Mouse (Mus musculus): Measurements from ENCODE around the gene Rassf3. TPM values are rescaled to one million over a fixed set of nuclear protein-coding genes. Genes with fewer than 3 reads are reported as not detected.

Rassf3 gene
- polyA plus RNA-seq, 1 experiment from 2014 or later, result 16.4 TPM

DNA sequence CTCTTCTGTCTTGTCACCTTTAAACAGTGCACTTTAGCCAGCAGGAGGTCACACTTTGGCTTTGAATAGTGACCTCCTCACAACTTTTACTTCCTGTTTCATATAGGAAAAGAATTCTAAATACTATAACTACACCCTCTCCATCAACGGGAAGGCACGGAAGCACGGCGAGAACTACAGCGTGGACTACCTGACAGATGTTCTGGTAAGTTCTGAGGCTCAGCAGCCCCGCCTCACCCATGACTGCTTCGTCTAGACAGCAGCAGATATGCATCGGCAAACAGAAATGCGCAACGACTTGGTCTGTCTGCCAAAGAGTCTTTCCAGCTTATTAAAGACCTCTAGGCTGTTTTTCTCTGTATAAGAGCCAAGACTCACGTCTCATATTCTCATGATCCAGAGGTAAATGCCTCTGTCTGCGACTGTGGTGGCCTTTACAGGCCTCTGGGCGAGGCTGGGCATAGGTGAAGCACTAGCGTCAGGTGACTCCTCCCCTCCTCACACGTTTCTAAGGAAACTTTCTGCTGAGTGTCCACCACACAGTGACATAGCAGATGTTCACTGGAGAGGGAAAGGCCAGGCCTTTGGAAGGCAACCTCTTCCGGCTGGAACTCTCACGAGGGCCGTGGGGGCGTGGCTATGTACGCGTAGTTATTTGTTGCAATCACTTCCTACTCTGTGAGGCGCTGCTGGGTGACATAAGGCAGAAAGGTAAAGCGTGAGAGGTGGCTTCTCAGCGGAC is 99.4 kb downstream of the Rassf3 start:
- Histone ChIP-seq H3K36me3 (replicated peaks; ENCODE audit: insufficient read depth, low read length) (peaks cover 62% of the 10 kb centered on the region), H3K27ac (ENCODE audit: low read depth) (0 out of 2 replicates have a peak overlapping the region, but pooled peaks have one; percentile 2), H3K9ac (replicated peaks) (no peak overlapping the region), H3K9me3 (ENCODE audit: low read length) (no peaks in the 10 kb centered on the region), H3K4me2 (ENCODE audit: low read depth, low read length) (no peak overlapping the region), H3K4me1 (ENCODE audit: insufficient read depth) (peaks cover 17% of the 10 kb centered on the region; the same call in 1 of the 2 replicates), H3K4me3 (ENCODE audit: low read depth, low read length) (no peak overlapping the region), H3K27me3 (ENCODE audit: insufficient read depth, low read length) (no peaks in the 10 kb centered on the region)
- DNase-seq (peak; percentile 44), ATAC-seq (no peak)
- no peak for TF ChIP-seq EP300 (IDR thresholded peaks at IDR 0.05; ENCODE audit: low read depth)
- TF ChIP-seq CTCF (IDR thresholded peaks at IDR 0.05; ENCODE audit: low read depth), result no peak
- WGBS (ENCODE audit: insufficient replicate concordance), result 76% methylated on average over 24 of the region's 24 CpGs

DNA sequence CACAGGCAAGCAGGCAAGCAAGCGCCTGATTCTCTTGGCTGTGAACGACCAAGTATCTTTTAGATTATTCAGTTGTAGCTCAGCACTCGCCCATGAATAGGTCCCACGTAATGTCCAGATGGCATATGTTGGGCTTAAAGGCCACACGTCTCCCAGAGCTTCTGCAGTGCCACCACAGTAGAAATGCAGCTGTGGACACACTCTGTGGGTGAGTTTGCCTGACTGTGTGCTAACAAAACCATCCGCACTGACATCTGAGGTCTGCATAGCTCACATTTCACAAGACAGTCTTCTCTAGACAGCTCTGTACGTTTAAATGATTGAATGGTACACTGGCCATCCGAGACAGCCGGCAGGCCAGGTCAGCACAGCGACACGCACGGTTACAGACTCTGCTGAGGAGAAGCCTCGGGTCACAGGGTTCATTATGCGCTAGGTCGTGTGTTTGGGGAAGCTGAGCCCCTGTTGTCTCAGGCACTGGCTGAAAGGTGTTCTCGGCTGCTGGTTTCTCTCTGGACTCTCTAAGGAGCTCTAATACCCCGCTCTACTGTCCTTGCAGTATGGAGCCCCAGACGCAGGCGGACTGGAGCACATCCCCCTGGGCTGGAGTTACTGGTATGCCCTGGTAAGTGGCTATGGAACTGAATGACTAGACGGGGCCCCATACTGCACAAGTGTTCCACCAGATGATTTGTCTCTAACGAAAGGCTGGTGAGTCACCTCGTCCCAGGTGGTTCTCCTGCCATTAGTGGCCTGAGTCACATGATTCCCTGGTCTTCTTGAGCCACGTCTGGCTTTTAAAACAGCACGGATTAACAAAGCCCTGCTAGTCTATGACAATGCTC is 100.3 kb downstream of the Rassf3 start:
- Histone ChIP-seq H3K27ac (ENCODE audit: low read depth) (peak overlapping the region; percentile 45; the same call in 1 of the 2 replicates), H3K9ac (replicated peaks) (no peak overlapping the region), H3K4me2 (ENCODE audit: low read depth, low read length) (no peak overlapping the region), H3K4me1 (ENCODE audit: insufficient read depth) (peaks cover 17% of the 10 kb centered on the region; the same call in 1 of the 2 replicates), H3K4me3 (ENCODE audit: low read depth, low read length) (no peak overlapping the region), H3K9me3 (ENCODE audit: low read length) (no peaks in the 10 kb centered on the region), H3K36me3 (replicated peaks; ENCODE audit: insufficient read depth, low read length) (peaks cover 60% of the 10 kb centered on the region), H3K27me3 (ENCODE audit: insufficient read depth, low read length) (no peaks in the 10 kb centered on the region)
- 77% methylated on average over 24 of the region's 24 CpGs for WGBS (ENCODE audit: insufficient replicate concordance)
- ATAC-seq, result no peak
- no peak for DNase-seq
- TF ChIP-seq EP300 (IDR thresholded peaks at IDR 0.05; ENCODE audit: low read depth) (no peak), CTCF (IDR thresholded peaks at IDR 0.05; ENCODE audit: low read depth) (no peak)

DNA sequence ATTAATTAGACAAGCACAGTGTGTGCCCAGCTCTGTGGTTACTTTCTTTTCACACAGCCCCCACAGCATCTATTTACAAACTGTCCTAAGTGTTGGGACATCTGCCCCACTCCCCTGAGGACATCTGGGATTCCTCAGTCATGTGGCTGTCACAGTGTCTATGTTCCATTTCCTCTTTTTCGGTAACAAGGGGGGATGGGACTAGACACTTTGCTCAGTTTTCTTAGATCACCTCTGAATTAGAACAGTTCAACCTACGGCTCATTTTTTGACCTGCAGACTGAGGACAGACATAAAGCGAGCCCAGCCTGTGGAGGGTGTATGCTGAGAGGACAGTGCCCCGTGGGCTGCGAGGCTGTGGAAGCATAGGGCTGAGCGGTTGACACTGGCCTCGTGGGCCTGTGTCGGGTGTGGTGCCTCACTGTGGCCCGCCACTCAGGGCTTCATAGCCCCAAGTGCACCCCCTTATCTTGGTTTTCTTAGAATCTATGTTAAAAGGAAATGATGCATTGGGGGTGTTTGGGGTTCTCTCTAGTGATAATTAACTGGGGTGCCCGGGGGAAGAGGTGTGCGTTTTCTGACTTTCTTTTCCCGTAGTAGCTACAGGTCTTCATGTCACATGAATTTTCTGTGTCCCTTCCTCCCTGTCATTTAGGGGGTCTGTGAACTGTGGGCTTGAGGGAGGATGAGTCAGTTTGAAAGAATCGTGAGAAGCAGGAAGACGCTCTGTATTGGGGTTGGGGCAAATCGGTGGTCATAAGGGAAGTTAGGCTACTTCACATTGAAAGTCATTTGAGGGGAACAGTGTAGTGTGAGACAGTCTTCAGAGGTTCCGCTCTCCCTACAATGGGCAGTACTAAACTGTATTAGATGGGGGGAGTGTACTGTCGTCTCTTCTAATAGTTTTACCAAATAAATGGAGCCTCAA is 101.2 kb downstream of the Rassf3 start:
- peak; percentile 69 for ATAC-seq
- Histone ChIP-seq H3K4me2 (ENCODE audit: low read depth, low read length) (peak overlapping the region; percentile 36), H3K27ac (ENCODE audit: low read depth) (peak overlapping the region; percentile 73), H3K9me3 (ENCODE audit: low read length) (no peaks in the 10 kb centered on the region), H3K4me3 (ENCODE audit: low read depth, low read length) (no peak overlapping the region), H3K9ac (replicated peaks) (0 out of 2 replicates have a peak overlapping the region, but pooled peaks have one; percentile 8), H3K4me1 (ENCODE audit: insufficient read depth) (peaks cover 17% of the 10 kb centered on the region), H3K36me3 (replicated peaks; ENCODE audit: insufficient read depth, low read length) (peaks cover 56% of the 10 kb centered on the region), H3K27me3 (ENCODE audit: insufficient read depth, low read length) (no peaks in the 10 kb centered on the region)
- WGBS (ENCODE audit: insufficient replicate concordance), result 40% methylated on average over 17 of the region's 17 CpGs
- DNase-seq, result peak; percentile 42
- TF ChIP-seq CTCF (IDR thresholded peaks at IDR 0.05; ENCODE audit: low read depth) (no peak), EP300 (IDR thresholded peaks at IDR 0.05; ENCODE audit: low read depth) (peak; percentile 23; the same call in 1 of the 2 replicates)

DNA sequence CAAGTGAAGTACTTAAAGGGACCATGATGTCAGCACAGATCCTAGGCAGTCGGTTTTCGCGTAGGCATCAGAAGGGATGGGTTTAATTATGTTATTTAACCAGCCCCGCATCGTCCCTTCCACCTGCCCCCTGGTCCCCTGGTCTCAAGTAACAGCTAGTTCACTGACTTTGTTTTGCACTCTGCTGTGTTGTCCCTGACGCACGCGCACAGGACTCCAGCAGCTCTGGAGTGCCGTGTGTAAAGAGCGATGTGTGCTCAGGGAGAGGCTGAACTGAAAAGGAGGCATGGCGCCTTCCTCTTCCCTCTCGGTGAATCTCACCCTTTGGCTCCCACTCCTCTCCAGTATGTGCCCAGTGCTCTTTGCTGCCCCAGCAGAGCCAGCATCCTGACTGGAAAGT is 102.1 kb downstream of the Rassf3 start:
- H3K4me1 ChIP-seq (ENCODE audit: insufficient read depth), result peaks cover 20% of the 10 kb centered on the region
- 86% methylated on average over 12 of the region's 12 CpGs for WGBS (ENCODE audit: insufficient replicate concordance)
- no peak for TF ChIP-seq EP300 (IDR thresholded peaks at IDR 0.05; ENCODE audit: low read depth)
- no peak for TF ChIP-seq CTCF (IDR thresholded peaks at IDR 0.05; ENCODE audit: low read depth)
- H3K9ac ChIP-seq (replicated peaks), result no peak overlapping the region
- ATAC-seq (no peak), DNase-seq (no peak)
- no peaks in the 10 kb centered on the region for H3K27me3 ChIP-seq (ENCODE audit: insufficient read depth, low read length)
- H3K36me3 ChIP-seq (replicated peaks; ENCODE audit: insufficient read depth, low read length), result peaks cover 51% of the 10 kb centered on the region
- H3K4me2 ChIP-seq (ENCODE audit: low read depth, low read length), result no peak overlapping the region
- H3K9me3 ChIP-seq (ENCODE audit: low read length), result no peaks in the 10 kb centered on the region
- no peak overlapping the region for H3K4me3 ChIP-seq (ENCODE audit: low read depth, low read length)
- peak overlapping the region; percentile 63 for H3K27ac ChIP-seq (ENCODE audit: low read depth)

DNA sequence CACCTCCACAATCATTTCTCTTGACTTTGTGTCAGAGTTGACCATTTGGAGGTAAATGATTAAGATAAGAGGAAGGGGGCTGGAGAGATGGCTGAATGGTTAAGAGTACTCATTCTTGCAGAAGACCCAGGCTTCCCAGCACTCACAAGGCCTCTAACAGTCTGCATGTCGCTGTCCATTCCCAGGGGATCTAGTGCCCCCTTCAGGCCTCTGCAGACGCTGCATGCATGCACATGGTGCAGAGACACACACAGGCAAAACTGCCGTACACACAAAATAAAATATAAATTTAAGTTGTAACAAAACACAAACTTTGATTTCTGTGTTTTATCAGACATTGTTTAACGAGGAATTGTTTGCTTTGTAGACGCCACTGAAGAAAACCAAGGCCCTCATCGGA is 105.4 kb downstream of the Rassf3 start:
- no peak overlapping the region for H3K9ac ChIP-seq (replicated peaks)
- no peaks in the 10 kb centered on the region for H3K9me3 ChIP-seq (ENCODE audit: low read length)
- H3K4me2 ChIP-seq (ENCODE audit: low read depth, low read length), result no peak overlapping the region
- ATAC-seq, result no peak
- WGBS (ENCODE audit: insufficient replicate concordance), result 90% methylated on average over 6 of the region's 6 CpGs
- H3K4me1 ChIP-seq (ENCODE audit: insufficient read depth), result peaks cover 40% of the 10 kb centered on the region
- TF ChIP-seq EP300 (IDR thresholded peaks at IDR 0.05; ENCODE audit: low read depth) (no peak), CTCF (IDR thresholded peaks at IDR 0.05; ENCODE audit: low read depth) (peak; percentile 59)
- H3K27ac ChIP-seq (ENCODE audit: low read depth), result no peak overlapping the region
- DNase-seq, result no peak
- no peaks in the 10 kb centered on the region for H3K27me3 ChIP-seq (ENCODE audit: insufficient read depth, low read length)
- peaks cover 24% of the 10 kb centered on the region for H3K36me3 ChIP-seq (replicated peaks; ENCODE audit: insufficient read depth, low read length)
- H3K4me3 ChIP-seq (ENCODE audit: low read depth, low read length), result no peak overlapping the region
